Mouse (Mus musculus): ENCODE results near the gene Rwdd2b. TPM values are rescaled to one million over a fixed set of nuclear protein-coding genes. Genes with fewer than 3 reads are reported as not detected.

The Rwdd2b gene
- polyA plus RNA-seq, 1 experiment from 2014 or later = 11.1 TPM

GRCm38 (mm10) chr16:87443245-87443644, 2.9 kb upstream of the Rwdd2b start:
- Histone ChIP-seq H3K4me3 (no peak overlapping the region), H3K9me3 (replicated peaks) (no peaks in the 10 kb centered on the region), H3K4me1 (replicated peaks) (peaks cover 14% of the 10 kb centered on the region), H3K27ac (no peak overlapping the region), H3K36me3 (no peaks in the 10 kb centered on the region), H3K4me2 (no peak overlapping the region), H3K9ac (no peak overlapping the region), H3K27me3 (no peaks in the 10 kb centered on the region)
- no peak for ATAC-seq (replicated peaks; ENCODE audit: insufficient number of reproducible peaks, insufficient read depth, low FRiP score, low read depth)

GRCm38 (mm10) chr16:87442291-87442690, 1.9 kb upstream of the Rwdd2b start:
- Histone ChIP-seq H3K4me3 (no peak overlapping the region), H3K27me3 (no peaks in the 10 kb centered on the region), H3K36me3 (no peaks in the 10 kb centered on the region), H3K4me2 (no peak overlapping the region), H3K9me3 (replicated peaks) (no peaks in the 10 kb centered on the region), H3K9ac (no peak overlapping the region), H3K27ac (no peak overlapping the region), H3K4me1 (replicated peaks) (peaks cover 14% of the 10 kb centered on the region)
- 39% methylated on average over 5 of the region's 5 CpGs for WGBS
- ATAC-seq (replicated peaks; ENCODE audit: insufficient number of reproducible peaks, insufficient read depth, low FRiP score, low read depth) = no peak

GRCm38 (mm10) chr16:87441089-87441488, 716 bp upstream of the Rwdd2b start:
- Histone ChIP-seq H3K36me3 (0 out of 2 replicates have a peak, but pooled peaks cover under 1% of the 10 kb centered on the region), H3K9ac (peak overlapping the region; percentile 96), H3K9me3 (replicated peaks) (no peaks in the 10 kb centered on the region), H3K4me2 (peak overlapping the region; percentile 86), H3K4me3 (peak overlapping the region; percentile 97), H3K27me3 (no peaks in the 10 kb centered on the region), H3K4me1 (replicated peaks) (peaks cover 14% of the 10 kb centered on the region), H3K27ac (no peak overlapping the region)
- 16% methylated on average over 9 of the region's 9 CpGs for WGBS
- ATAC-seq (replicated peaks; ENCODE audit: insufficient number of reproducible peaks, insufficient read depth, low FRiP score, low read depth) = no peak

GRCm38 (mm10) chr16:87438697-87439096, 1.7 kb downstream of the Rwdd2b start:
- no peak for ATAC-seq (replicated peaks; ENCODE audit: insufficient number of reproducible peaks, insufficient read depth, low FRiP score, low read depth)
- Histone ChIP-seq H3K27me3 (no peaks in the 10 kb centered on the region), H3K4me2 (no peak overlapping the region), H3K4me1 (replicated peaks) (peaks cover 14% of the 10 kb centered on the region), H3K4me3 (no peak overlapping the region), H3K27ac (no peak overlapping the region), H3K9me3 (replicated peaks) (no peaks in the 10 kb centered on the region), H3K9ac (no peak overlapping the region), H3K36me3 (peaks cover 5% of the 10 kb centered on the region; the same call in 1 of the 2 replicates)
- WGBS = 86% methylated on average over 8 of the region's 8 CpGs

GRCm38 (mm10) chr16:87437096-87437495, 3.3 kb downstream of the Rwdd2b start:
- no peak overlapping the region for H3K27ac ChIP-seq
- peaks cover 14% of the 10 kb centered on the region for H3K4me1 ChIP-seq (replicated peaks)
- no peak overlapping the region for H3K4me3 ChIP-seq
- no peak for ATAC-seq (replicated peaks; ENCODE audit: insufficient number of reproducible peaks, insufficient read depth, low FRiP score, low read depth)
- no peak overlapping the region for H3K9ac ChIP-seq
- H3K36me3 ChIP-seq = peaks cover 5% of the 10 kb centered on the region; the same call in 1 of the 2 replicates
- WGBS = 90% methylated on average over 21 of the region's 21 CpGs
- no peaks in the 10 kb centered on the region for H3K9me3 ChIP-seq (replicated peaks)
- no peaks in the 10 kb centered on the region for H3K27me3 ChIP-seq
- H3K4me2 ChIP-seq = no peak overlapping the region

- Histone ChIP-seq H3K9me3 (replicated peaks) (no peaks in the 10 kb centered on the region), H3K27me3 (no peaks in the 10 kb centered on the region), H3K4me2 (no peak overlapping the region), H3K4me1 (replicated peaks) (peaks cover 18% of the 10 kb centered on the region), H3K27ac (no peak overlapping the region), H3K9ac (no peak overlapping the region), H3K4me3 (no peak overlapping the region), H3K36me3 (peaks cover 5% of the 10 kb centered on the region; the same call in 1 of the 2 replicates)
- no peak for ATAC-seq (replicated peaks; ENCODE audit: insufficient number of reproducible peaks, insufficient read depth, low FRiP score, low read depth)
- WGBS = 79% methylated on average over 13 of the region's 13 CpGs
Measured at GRCm38 (mm10) chr16:87435411-87436205, 4.8 kb downstream of the Rwdd2b start.

GRCm38 (mm10) chr16:87434946-87435345, 5.4 kb downstream of the Rwdd2b start:
- no peak for ATAC-seq (replicated peaks; ENCODE audit: insufficient number of reproducible peaks, insufficient read depth, low FRiP score, low read depth)
- peaks cover 5% of the 10 kb centered on the region; the same call in 1 of the 2 replicates for H3K36me3 ChIP-seq
- H3K9me3 ChIP-seq (replicated peaks) = no peaks in the 10 kb centered on the region
- 65% methylated on average over 6 of the region's 6 CpGs for WGBS
- no peaks in the 10 kb centered on the region for H3K27me3 ChIP-seq
- H3K27ac ChIP-seq = no peak overlapping the region
- no peak overlapping the region for H3K4me2 ChIP-seq
- H3K9ac ChIP-seq = no peak overlapping the region
- peaks cover 18% of the 10 kb centered on the region for H3K4me1 ChIP-seq (replicated peaks)
- H3K4me3 ChIP-seq = no peak overlapping the region

- Histone ChIP-seq H3K27me3 (no peaks in the 10 kb centered on the region), H3K9me3 (replicated peaks) (no peaks in the 10 kb centered on the region), H3K36me3 (peaks cover 5% of the 10 kb centered on the region; the same call in 1 of the 2 replicates), H3K4me1 (replicated peaks) (peaks cover 12% of the 10 kb centered on the region), H3K4me2 (no peak overlapping the region), H3K27ac (no peak overlapping the region), H3K9ac (no peak overlapping the region), H3K4me3 (no peak overlapping the region)
- 80% methylated on average over 7 of the region's 7 CpGs for WGBS
- ATAC-seq (replicated peaks; ENCODE audit: insufficient number of reproducible peaks, insufficient read depth, low FRiP score, low read depth) = no peak
Measured at GRCm38 (mm10) chr16:87434266-87434665, 6.1 kb downstream of the Rwdd2b start.

- peak; percentile 98 for ATAC-seq (replicated peaks; ENCODE audit: insufficient number of reproducible peaks, insufficient read depth, low FRiP score, low read depth)
- Histone ChIP-seq H3K4me2 (peak within 1 kb of the TSS; percentile 85), H3K4me3 (peak within 1 kb of the TSS; percentile 99), H3K27ac (peak within 1 kb of the TSS; percentile 77), H3K36me3 (peaks cover 7% of the 10 kb centered on the region; the same call in 1 of the 2 replicates), H3K9ac (peak within 1 kb of the TSS; percentile 90), H3K27me3 (no peaks in the 10 kb centered on the region), H3K9me3 (replicated peaks) (no peaks in the 10 kb centered on the region), H3K4me1 (replicated peaks) (peaks cover 12% of the 10 kb centered on the region)
- WGBS = under 1% methylated on average over 56 of the region's 56 CpGs
Measured at GRCm38 (mm10) chr16:87432033-87432814, 8.1 kb downstream of the Rwdd2b start, which contains the start of gene Ltn1. Ltn1 (minus strand) TSS chr16:87432612.

GRCm38 (mm10) chr16:87427516-87427915, 12.9 kb downstream of the Rwdd2b start:
- no peak overlapping the region for H3K27ac ChIP-seq
- 86% methylated on average over 8 of the region's 8 CpGs for WGBS
- H3K9ac ChIP-seq = no peak overlapping the region
- peaks cover 42% of the 10 kb centered on the region for H3K36me3 ChIP-seq
- ATAC-seq (replicated peaks; ENCODE audit: insufficient number of reproducible peaks, insufficient read depth, low FRiP score, low read depth) = no peak
- H3K27me3 ChIP-seq = no peaks in the 10 kb centered on the region
- H3K4me3 ChIP-seq = no peak overlapping the region
- peaks cover 12% of the 10 kb centered on the region for H3K4me1 ChIP-seq (replicated peaks)
- no peak overlapping the region for H3K4me2 ChIP-seq
- H3K9me3 ChIP-seq (replicated peaks) = no peaks in the 10 kb centered on the region

GRCm38 (mm10) chr16:87420662-87421061, 19.7 kb downstream of the Rwdd2b start:
- Histone ChIP-seq H3K4me3 (no peak overlapping the region), H3K4me1 (replicated peaks) (no peaks in the 10 kb centered on the region), H3K27me3 (no peaks in the 10 kb centered on the region), H3K27ac (no peak overlapping the region), H3K9ac (no peak overlapping the region), H3K4me2 (no peak overlapping the region), H3K9me3 (replicated peaks) (no peaks in the 10 kb centered on the region; the same call in 1 of the 2 replicates), H3K36me3 (peaks cover 93% of the 10 kb centered on the region)
- WGBS = 93% methylated on average over 8 of the region's 8 CpGs
- no peak for ATAC-seq (replicated peaks; ENCODE audit: insufficient number of reproducible peaks, insufficient read depth, low FRiP score, low read depth)
